Mouse (Mus musculus): ENCODE measurements around the gene Carm1.

DNA sequence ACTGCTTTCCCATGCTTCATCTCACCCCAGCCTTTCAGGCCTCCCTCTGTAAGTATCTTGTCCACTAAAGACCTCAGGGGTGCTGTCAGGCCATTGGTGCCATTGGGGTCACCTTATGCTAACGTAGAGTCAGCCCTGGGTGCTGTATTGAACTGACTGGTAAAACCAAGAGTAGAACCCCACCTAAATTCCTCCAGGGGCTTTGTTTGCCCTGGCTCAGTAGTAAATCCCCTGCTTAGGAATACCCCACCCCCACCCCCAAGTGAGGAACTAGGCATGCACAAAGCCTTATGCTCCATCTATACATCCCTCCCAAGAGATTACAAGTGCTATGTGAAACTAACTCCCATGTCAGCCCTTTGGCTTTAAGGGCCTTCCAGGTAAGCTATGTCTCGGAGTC lies 10.9 kb downstream of the Carm1 start:
- TF ChIP-seq CTCF (IDR thresholded peaks at IDR 0.05; ENCODE audit: control insufficient read depth, insufficient read depth, insufficient read length) (no peak), MAX (IDR thresholded peaks at IDR 0.05) (no peak), CEBPB (IDR thresholded peaks at IDR 0.05; ENCODE audit: low read depth) (no peak)

All from C2C12 (cell line).